Mouse (Mus musculus): Measurements from ENCODE around the gene Fndc3b. TPM values are rescaled to one million over a fixed set of nuclear protein-coding genes. Genes with fewer than 3 reads are reported as not detected.

The Fndc3b gene
- polyA plus RNA-seq, 1 experiment from 2014 or later = 22.4 TPM

GRCm38 (mm10) chr3:27705056-27705455, 6.1 kb downstream of the Fndc3b start:
- 59% methylated on average over 4 of the region's 4 CpGs for WGBS
- H3K4me2 ChIP-seq (replicated peaks) = no peak overlapping the region
- ATAC-seq (ENCODE audit: low FRiP score) = no peak

GRCm38 (mm10) chr3:27704641-27705040, 6.5 kb downstream of the Fndc3b start:
- 85% methylated on average over 9 of the region's 9 CpGs for WGBS
- no peak for ATAC-seq (ENCODE audit: low FRiP score)

More at GRCm38 (mm10) chr3:27705056-27705455, 6.1 kb downstream of the Fndc3b start:
- Histone ChIP-seq H3K4me1 (peaks cover 12% of the 10 kb centered on the region; the same call in 1 of the 2 replicates), H3K27me3 (no peaks in the 10 kb centered on the region), H3K27ac (no peak overlapping the region), H3K4me3 (no peak overlapping the region), H3K36me3 (no peaks in the 10 kb centered on the region), H3K9me3 (replicated peaks) (no peaks in the 10 kb centered on the region), H3K9ac (no peak overlapping the region)

GRCm38 (mm10) chr3:27703531-27703930, 7.6 kb downstream of the Fndc3b start:
- 84% methylated on average over 8 of the region's 8 CpGs for WGBS
- H3K4me2 ChIP-seq (replicated peaks) = no peak overlapping the region
- no peaks in the 10 kb centered on the region for H3K9me3 ChIP-seq (replicated peaks)
- peaks cover 5% of the 10 kb centered on the region; the same call in 1 of the 2 replicates for H3K4me1 ChIP-seq
- H3K9ac ChIP-seq = no peak overlapping the region
- H3K4me3 ChIP-seq = no peak overlapping the region
- H3K36me3 ChIP-seq = no peaks in the 10 kb centered on the region
- ATAC-seq (ENCODE audit: low FRiP score) = no peak
- H3K27ac ChIP-seq = no peak overlapping the region
- H3K27me3 ChIP-seq = no peaks in the 10 kb centered on the region

More at GRCm38 (mm10) chr3:27704641-27705040, 6.5 kb downstream of the Fndc3b start:
- Histone ChIP-seq H3K9me3 (replicated peaks) (no peaks in the 10 kb centered on the region), H3K27ac (no peak overlapping the region), H3K4me2 (replicated peaks) (no peak overlapping the region), H3K36me3 (no peaks in the 10 kb centered on the region), H3K9ac (no peak overlapping the region), H3K4me3 (no peak overlapping the region), H3K27me3 (no peaks in the 10 kb centered on the region), H3K4me1 (peaks cover 12% of the 10 kb centered on the region; the same call in 1 of the 2 replicates)

- no peak overlapping the region for H3K27ac ChIP-seq
- ATAC-seq (ENCODE audit: low FRiP score) = no peak
- no peaks in the 10 kb centered on the region for H3K36me3 ChIP-seq
- no peak overlapping the region for H3K4me3 ChIP-seq
- H3K9me3 ChIP-seq (replicated peaks) = no peaks in the 10 kb centered on the region
- H3K27me3 ChIP-seq = no peaks in the 10 kb centered on the region
- no peak overlapping the region for H3K4me2 ChIP-seq (replicated peaks)
- no peak overlapping the region for H3K9ac ChIP-seq
- 0 out of 2 replicates have a peak, but pooled peaks cover 4% of the 10 kb centered on the region for H3K4me1 ChIP-seq
- WGBS = 92% methylated on average over 2 of the region's 2 CpGs
Observed at GRCm38 (mm10) chr3:27703081-27703480, 8.0 kb downstream of the Fndc3b start.

- peaks cover 3% of the 10 kb centered on the region; the same call in 1 of the 2 replicates for H3K4me1 ChIP-seq
- no peak overlapping the region for H3K27ac ChIP-seq
- 91% methylated on average over 6 of the region's 6 CpGs for WGBS
- H3K36me3 ChIP-seq = no peaks in the 10 kb centered on the region
- H3K27me3 ChIP-seq = no peaks in the 10 kb centered on the region
- H3K4me2 ChIP-seq (replicated peaks) = no peak overlapping the region
- H3K9me3 ChIP-seq (replicated peaks) = no peaks in the 10 kb centered on the region
- no peak for ATAC-seq (ENCODE audit: low FRiP score)
- no peak overlapping the region for H3K4me3 ChIP-seq
- no peak overlapping the region for H3K9ac ChIP-seq
Observed at GRCm38 (mm10) chr3:27698671-27699070, 12.4 kb downstream of the Fndc3b start.

- WGBS = 83% methylated on average over 5 of the region's 5 CpGs
- Histone ChIP-seq H3K4me3 (no peak overlapping the region), H3K4me1 (peaks cover 3% of the 10 kb centered on the region; the same call in 1 of the 2 replicates), H3K27me3 (no peaks in the 10 kb centered on the region), H3K4me2 (replicated peaks) (no peak overlapping the region), H3K9ac (no peak overlapping the region), H3K36me3 (no peaks in the 10 kb centered on the region), H3K27ac (no peak overlapping the region), H3K9me3 (replicated peaks) (no peaks in the 10 kb centered on the region)
- no peak for ATAC-seq (ENCODE audit: low FRiP score)
Observed at GRCm38 (mm10) chr3:27696449-27696797, 14.7 kb downstream of the Fndc3b start.

GRCm38 (mm10) chr3:27695612-27696448, 15.3 kb downstream of the Fndc3b start:
- Histone ChIP-seq H3K9me3 (replicated peaks) (no peaks in the 10 kb centered on the region), H3K9ac (no peak overlapping the region), H3K36me3 (no peaks in the 10 kb centered on the region), H3K27me3 (no peaks in the 10 kb centered on the region), H3K27ac (no peak overlapping the region), H3K4me1 (peaks cover 4% of the 10 kb centered on the region; the same call in 1 of the 2 replicates), H3K4me2 (replicated peaks) (no peak overlapping the region), H3K4me3 (no peak overlapping the region)
- 81% methylated on average over 16 of the region's 16 CpGs for WGBS
- ATAC-seq (ENCODE audit: low FRiP score) = no peak

- H3K36me3 ChIP-seq = no peaks in the 10 kb centered on the region
- H3K4me3 ChIP-seq = no peak overlapping the region
- H3K9me3 ChIP-seq (replicated peaks) = no peaks in the 10 kb centered on the region
- H3K9ac ChIP-seq = no peak overlapping the region
- H3K4me1 ChIP-seq = peaks cover 13% of the 10 kb centered on the region
- no peaks in the 10 kb centered on the region for H3K27me3 ChIP-seq
- no peak for ATAC-seq (ENCODE audit: low FRiP score)
- 73% methylated on average over 10 of the region's 10 CpGs for WGBS
- H3K4me2 ChIP-seq (replicated peaks) = no peak overlapping the region
- H3K27ac ChIP-seq = no peak overlapping the region
Observed at GRCm38 (mm10) chr3:27694586-27694985, 16.5 kb downstream of the Fndc3b start.

GRCm38 (mm10) chr3:27694111-27694510, 17.0 kb downstream of the Fndc3b start:
- no peak overlapping the region for H3K4me3 ChIP-seq
- no peak overlapping the region for H3K9ac ChIP-seq
- H3K9me3 ChIP-seq (replicated peaks) = no peaks in the 10 kb centered on the region
- H3K27ac ChIP-seq = no peak overlapping the region
- WGBS = 88% methylated on average over 5 of the region's 5 CpGs
- no peaks in the 10 kb centered on the region for H3K27me3 ChIP-seq
- no peaks in the 10 kb centered on the region for H3K36me3 ChIP-seq
- no peak for ATAC-seq (ENCODE audit: low FRiP score)
- peaks cover 13% of the 10 kb centered on the region for H3K4me1 ChIP-seq
- no peak overlapping the region for H3K4me2 ChIP-seq (replicated peaks)

GRCm38 (mm10) chr3:27691486-27692160, 19.5 kb downstream of the Fndc3b start:
- H3K4me3 ChIP-seq = no peak overlapping the region
- ATAC-seq (ENCODE audit: low FRiP score) = no peak
- H3K9ac ChIP-seq = no peak overlapping the region
- no peaks in the 10 kb centered on the region for H3K27me3 ChIP-seq
- H3K4me2 ChIP-seq (replicated peaks) = no peak overlapping the region
- no peaks in the 10 kb centered on the region for H3K36me3 ChIP-seq
- H3K9me3 ChIP-seq (replicated peaks) = no peaks in the 10 kb centered on the region
- peaks cover 19% of the 10 kb centered on the region for H3K4me1 ChIP-seq
- H3K27ac ChIP-seq = no peak overlapping the region
- WGBS = 92% methylated on average over 9 of the region's 9 CpGs

- no peak overlapping the region for H3K27ac ChIP-seq
- WGBS = 81% methylated on average over 6 of the region's 6 CpGs
- ATAC-seq (ENCODE audit: low FRiP score) = no peak
- no peaks in the 10 kb centered on the region for H3K27me3 ChIP-seq
- no peak overlapping the region for H3K4me2 ChIP-seq (replicated peaks)
- no peak overlapping the region for H3K9ac ChIP-seq
- no peaks in the 10 kb centered on the region for H3K36me3 ChIP-seq
- H3K4me3 ChIP-seq = no peak overlapping the region
- H3K9me3 ChIP-seq (replicated peaks) = no peaks in the 10 kb centered on the region
- H3K4me1 ChIP-seq = peaks cover 16% of the 10 kb centered on the region; the same call in 1 of the 2 replicates
Observed at GRCm38 (mm10) chr3:27690030-27690429, 21.1 kb downstream of the Fndc3b start.

GRCm38 (mm10) chr3:27689149-27689865, 21.8 kb downstream of the Fndc3b start:
- Histone ChIP-seq H3K9ac (no peak overlapping the region), H3K4me1 (peaks cover 16% of the 10 kb centered on the region; the same call in 1 of the 2 replicates), H3K27ac (no peak overlapping the region), H3K36me3 (no peaks in the 10 kb centered on the region), H3K27me3 (no peaks in the 10 kb centered on the region), H3K4me2 (replicated peaks) (no peak overlapping the region), H3K9me3 (replicated peaks) (no peaks in the 10 kb centered on the region), H3K4me3 (no peak overlapping the region)
- no peak for ATAC-seq (ENCODE audit: low FRiP score)
- WGBS = 88% methylated on average over 12 of the region's 12 CpGs

Measured in hindbrain, embryonic 12.5 days (tissue).